Mouse (Mus musculus): Measurements from ENCODE around the gene Gucy2g.

Gene Gucy2g

DNA sequence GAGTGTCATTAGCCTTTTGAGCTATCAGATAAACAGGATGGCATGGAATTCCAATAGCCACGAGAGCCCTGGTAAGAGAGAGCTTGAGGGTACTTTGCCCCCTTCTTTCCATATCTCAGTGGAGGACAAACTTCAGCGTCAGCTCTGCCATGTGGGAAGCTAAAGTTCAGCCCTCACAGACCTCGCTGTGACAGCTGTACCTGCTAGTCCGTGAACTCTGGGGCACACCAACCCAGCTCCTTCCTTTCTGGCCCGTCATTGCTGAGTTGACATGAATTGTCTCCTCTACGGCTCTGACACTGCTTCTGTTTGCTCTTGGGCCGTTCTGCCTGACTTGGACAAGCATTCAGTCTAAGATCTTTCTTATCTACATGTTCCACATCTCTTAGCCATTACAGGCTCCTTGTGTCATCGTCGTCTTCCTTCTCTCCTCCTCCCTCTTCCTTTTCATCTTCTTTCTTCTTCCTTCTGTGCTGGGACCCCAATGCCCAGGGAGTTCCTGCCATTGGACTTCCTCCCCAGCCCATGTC lies 7.0 kb upstream of the Gucy2g start:
- no peak for DNase-seq (ENCODE audit: low spot score in 2 of 2)

DNA sequence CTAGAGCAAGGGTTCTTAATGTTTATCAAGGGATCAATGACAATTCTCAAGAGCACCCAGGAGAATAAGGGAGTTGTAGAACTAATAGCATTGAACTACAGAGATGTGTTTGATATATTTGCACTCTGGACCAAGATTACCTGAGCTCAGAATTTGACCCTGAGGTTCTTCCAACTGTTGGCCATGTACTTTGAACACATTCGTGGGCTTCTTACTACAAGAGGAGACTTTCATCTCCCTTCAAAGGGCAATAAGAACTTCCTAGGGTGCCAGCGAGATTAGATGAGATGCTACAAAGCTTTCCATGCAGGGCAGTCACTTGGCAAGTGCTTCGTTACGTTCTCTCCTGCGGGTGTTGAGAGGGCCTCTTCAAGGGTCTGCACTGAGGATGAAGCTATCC lies 6.5 kb upstream of the Gucy2g start:
- no peak for DNase-seq (ENCODE audit: low spot score in 2 of 2)

DNA sequence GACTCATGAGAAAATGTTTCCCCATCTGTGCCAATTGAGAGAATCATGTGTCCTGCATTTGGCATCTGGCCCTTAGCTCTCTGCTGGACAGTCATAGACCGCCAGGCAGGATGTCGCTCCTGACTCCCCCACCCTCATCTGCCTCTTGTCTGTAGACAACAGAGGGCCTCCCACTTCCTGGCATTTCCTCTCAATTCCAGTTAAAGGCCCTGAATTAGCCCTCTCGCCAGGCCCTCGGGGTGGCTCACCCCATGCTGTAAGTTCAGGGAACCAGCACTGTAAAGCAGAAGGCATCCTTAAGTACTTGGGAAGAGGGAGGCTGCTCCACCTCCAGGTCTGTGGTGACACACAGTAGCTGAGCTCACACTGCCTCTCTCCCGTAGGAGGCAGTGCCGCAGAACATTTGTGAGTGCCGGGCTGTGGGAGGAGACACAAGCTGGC lies 3.8 kb upstream of the Gucy2g start:
- peak; percentile 65 to 69 for DNase-seq (ENCODE audit: low spot score in 2 of 2)

DNA sequence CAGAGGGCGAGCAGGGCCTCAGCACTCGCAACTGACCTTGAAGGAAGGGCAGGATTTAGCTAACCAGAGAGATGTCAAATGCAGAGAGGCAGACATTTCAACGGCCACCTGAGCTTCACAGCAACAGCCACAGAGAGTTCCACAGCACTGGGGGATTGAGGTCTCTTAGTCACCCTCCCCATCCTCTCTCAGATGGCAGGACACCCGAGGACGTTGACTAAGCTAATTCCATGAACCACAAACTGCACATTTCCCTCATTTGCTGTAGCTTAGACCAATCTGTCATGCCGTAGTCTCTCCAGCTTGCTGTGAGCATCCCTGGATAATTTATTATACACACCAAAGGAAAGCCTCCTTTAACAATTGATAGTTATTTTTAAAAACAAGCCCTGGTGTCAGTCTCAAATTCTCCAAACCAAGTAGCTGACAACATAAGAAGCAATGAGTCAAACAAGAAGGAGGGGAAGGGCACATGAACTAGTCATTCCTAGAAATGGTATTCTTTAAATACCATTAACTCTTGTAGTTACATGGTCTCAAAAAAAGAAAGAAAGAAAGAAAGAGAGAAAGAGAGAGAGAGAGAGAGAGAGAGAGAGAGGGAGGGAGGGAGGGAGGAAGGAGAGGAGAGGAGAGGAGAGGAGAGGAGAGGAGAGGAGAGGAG lies 1.1 kb downstream of the Gucy2g start:
- DNase-seq (ENCODE audit: low spot score in 2 of 2) = no peak

DNA sequence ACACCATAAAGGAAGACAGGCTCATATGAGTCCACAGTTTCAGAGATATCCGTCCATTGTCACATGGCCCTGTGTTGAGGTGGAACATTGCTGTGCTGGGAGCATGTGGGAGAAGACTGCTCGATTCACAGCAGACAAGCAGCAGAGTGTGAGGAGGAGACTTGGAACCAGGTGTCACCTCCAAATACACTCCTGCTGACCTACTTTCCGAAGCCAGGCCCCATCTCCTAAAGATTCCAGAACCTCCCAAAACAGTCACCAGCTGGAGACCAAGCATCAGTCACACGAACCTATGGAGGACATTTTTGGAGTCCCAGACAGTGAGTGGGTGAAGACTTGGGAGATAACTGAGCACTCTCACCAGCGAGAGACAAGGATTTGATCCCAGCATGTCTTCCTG lies 4.5 kb downstream of the Gucy2g start:
- peak; percentile 23 for DNase-seq (ENCODE audit: low spot score in 2 of 2)

DNA sequence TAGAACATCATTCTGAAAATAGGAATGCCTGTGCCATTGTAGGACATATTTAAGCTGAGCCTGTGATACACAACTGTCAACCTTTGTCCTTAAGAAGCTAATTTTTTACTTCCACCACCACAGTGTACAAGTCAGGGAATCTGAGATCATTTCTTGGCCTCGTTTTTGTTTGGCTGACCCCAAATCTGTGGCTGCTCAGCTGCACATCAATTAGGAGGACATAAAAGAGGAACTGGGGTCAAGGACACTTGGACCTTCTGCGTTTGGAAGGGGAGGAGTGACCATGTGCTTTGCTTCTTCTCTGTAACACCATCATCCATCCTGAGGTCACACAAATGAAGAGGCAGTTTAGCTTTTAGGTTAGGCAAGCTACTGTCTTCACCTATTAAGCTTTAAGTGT lies 5.0 kb downstream of the Gucy2g start:
- no peak for DNase-seq (ENCODE audit: low spot score in 2 of 2)

DNA sequence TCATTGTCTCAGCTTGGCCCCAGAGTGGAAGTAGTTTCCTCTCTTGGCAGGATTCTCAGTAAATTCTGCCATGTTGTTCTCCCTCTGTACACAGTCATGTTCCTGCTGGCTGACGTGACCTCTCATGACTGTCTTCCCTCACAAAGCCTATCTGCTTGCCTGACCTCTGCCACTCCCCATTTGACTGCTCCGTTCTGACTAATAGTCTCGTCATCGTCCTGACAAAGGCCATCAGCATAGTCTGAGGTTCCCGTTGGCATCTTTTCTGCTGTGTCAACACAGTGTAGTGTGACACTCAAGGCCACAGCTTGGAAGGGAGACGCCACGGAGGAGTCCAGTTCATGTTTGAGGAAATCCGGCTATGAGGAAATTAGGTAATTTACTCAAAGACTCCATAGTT lies 8.9 kb downstream of the Gucy2g start:
- no peak for DNase-seq (ENCODE audit: low spot score in 2 of 2)

DNA sequence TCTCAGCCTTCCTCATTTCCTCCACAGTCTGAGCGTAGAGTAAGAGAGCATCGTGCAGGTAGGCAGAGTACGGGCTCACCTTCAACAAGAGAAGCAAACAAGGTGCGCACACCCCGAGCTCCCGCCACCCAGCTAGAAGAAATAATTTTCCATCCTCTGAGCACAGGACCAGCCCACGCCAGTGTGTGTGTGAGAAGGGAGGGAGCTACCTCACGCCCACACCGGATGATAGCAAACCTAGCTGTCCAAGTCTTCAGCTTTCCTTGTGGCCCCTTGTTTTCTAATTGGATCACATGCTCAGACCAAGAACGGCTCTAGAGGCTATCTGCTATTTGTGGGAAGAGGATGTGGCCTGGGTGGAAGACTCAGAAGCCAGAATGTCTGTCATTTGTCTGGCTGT lies 10.0 kb downstream of the Gucy2g start:
- peak; percentile 48 for DNase-seq (ENCODE audit: low spot score in 2 of 2)

DNA sequence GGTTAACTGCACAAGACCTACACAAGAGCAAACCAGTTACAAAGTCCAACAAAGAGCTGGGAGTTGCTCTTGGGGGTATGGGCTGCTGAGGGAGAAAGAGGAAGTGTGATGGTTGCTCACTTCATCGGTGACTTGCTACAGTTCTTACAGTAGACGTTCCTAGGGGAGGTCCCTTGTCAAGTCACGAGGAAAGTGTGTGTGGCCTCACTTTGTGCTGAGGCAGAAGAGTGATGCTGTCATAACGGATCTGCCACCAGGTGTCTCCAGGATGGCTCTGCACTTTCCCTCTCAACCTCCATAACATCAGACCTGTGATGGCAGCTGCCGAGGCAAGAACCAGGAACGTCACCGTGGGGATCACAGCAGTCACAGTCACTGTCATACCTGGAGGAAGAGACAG lies 13.9 kb downstream of the Gucy2g start:
- no peak for DNase-seq (ENCODE audit: low spot score in 2 of 2)

DNA sequence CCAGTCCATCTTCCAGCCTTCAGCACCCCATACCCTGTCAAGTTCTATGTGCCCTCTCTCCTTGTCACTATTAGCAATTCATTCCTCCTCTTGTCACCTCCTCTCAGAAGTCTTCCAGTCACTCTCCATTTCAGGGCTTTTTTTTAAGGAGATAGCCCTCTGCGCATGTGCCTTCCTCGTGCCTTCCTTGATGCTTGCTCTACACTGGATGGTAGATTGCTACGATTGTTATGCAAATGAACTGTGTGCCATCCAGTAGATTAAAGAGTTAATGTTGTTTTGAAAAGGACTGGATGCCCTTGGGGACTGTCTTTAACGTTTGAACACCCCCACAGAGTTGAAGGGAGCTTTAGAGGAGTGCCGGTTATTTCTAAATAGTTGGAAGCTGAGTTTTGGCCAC lies 14.4 kb downstream of the Gucy2g start:
- DNase-seq (ENCODE audit: low spot score in 2 of 2) = no peak

DNA sequence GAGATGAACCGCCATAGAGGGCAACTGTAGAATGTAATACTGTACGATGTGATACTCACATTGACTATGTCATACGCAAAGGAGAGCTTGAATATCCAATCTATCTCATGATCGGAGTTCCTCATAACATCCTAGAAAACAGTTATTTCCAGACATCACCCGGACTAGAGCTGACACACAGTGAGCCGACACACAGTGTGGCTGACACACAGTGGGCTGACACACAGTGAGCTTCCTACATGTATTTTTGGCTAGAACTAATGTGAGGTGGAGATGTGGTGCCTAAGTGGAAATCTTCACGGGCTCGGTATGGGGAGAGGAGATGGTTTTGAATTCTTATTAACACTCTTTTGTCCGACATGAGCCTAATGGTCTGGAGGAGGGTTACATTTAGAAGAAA lies 18.8 kb downstream of the Gucy2g start:
- DNase-seq (ENCODE audit: low spot score in 2 of 2) = no peak

DNA sequence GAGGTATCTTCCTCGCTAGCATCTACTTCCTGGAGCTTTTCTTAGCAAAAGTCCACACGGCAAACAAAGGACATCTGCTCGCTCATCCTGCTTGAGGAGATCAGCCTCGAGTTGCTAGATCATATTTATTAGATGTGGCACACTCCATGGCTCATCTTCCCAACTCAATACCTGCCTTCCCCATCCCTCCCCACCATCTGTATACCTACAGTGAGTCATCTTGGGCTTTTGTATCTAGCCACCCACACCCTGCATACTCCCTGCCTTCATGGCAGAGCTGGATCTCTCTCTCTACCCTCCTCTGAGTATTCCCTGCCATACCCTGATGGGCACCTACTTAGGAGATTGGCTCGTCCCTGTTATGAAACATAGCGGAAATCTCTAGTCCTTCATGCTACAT lies 19.8 kb downstream of the Gucy2g start:
- peak; percentile 56 to 66 for DNase-seq (ENCODE audit: low spot score in 2 of 2)

DNA sequence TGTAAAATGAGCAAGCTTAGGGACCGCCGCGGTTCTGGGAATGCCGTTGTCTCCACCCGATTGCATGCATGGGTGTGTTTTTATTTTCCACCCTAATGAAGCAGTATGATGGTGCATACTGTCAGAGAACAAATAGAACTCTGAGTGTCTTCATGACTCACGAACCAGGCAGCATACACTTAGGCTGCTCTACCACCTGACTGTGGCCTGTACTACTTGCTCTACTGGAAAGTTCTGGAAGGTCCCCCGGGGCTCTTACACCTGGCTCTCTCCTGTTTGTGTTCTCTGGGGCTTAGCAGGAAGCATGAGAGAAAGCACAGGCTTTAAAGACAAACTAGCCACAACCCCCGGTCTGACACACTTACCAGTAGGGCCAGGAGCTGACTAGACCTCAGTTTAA lies 21.7 kb downstream of the Gucy2g start:
- no peak for DNase-seq (ENCODE audit: low spot score in 2 of 2)

DNA sequence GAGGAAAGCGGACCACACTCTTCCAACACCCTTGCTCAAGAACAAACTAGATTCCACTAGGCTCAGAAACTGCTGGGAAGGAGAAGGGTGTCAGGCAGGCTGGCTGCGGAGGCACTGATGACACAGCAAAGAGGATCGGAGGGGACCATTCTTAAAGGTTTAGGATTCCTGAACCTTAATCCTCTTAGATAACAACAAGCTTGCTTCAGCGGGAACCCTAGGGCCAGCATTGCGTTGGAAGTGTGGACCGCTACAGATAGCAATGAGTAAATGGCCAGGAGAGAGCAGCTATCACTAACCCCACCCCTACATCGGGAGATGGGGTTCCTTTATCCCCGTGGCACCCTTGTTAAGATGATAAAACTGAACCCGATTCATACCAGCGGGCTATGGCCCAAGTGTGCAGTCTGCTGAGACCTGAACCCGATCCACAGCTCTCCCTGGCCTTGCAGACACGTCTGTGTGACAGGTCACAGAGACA lies 22.3 kb downstream of the Gucy2g start:
- no peak for DNase-seq (ENCODE audit: low spot score in 2 of 2)

DNA sequence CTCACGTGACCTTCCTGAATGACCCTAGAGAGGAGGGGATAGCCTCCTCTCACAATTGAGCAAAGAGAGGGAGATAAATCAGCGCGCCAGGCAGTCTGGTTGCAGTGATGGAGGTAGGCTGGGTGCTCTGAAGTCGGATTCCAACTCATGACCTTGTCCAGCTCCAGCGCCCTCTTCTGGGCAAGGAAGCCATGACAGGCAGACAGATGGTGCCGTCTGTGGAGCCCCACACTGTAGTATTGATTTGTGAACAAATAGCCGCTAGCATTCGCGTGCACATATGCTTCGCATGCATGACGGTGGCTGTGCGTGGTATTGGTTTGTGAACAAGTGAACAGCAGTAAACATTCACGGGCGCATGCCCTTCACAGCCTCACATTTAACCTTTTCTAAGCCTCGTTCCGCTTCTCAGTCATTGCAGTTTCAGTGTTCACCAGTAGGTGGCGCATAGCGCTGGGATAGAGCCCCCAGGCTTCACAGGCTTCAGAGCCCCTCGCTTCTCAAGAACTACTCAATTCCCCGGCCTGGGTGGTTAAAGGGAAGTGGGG lies 22.8 kb downstream of the Gucy2g start:
- peak; percentile 88 to 89 for DNase-seq (ENCODE audit: low spot score in 2 of 2)

DNA sequence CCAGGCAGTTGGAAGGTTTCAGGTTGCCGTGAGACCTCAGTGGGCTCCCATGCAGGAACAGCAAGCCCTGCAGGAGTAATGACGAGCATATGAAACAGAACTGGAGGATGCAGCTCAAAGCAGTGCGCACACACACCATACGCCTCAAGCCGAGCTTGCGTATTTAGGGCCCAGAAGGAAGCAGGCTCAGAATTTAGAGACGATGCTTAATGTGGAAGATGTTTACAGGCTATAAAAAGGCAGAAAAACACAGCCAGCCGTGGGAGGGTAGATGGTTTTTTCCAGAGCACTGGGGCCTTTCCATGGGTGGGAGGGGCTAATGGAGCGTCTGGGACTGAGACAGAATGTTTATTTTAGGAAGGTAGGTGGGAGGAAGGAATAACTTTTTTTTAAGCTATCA lies 23.7 kb downstream of the Gucy2g start:
- DNase-seq (ENCODE audit: low spot score in 2 of 2) = peak; percentile 74 to 83

DNA sequence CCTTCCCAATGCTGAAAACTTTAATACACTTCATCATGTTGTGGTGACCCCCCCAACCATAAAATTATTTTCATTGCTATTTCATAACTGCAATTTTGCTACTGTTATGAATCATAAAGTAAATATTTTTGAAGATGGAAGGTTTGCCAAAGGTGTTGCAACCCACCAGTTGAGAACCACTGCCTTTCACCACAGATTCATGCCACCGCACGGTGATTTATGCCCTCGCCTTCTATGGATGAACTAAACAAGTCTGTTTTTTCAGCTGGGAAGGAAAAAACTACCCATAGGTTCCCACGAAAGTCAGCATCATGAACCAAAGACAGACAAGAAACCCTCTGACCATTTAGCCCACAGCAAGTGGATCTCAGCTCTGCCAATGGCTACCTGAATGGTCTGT lies 24.2 kb downstream of the Gucy2g start:
- DNase-seq (ENCODE audit: low spot score in 2 of 2) = no peak

DNA sequence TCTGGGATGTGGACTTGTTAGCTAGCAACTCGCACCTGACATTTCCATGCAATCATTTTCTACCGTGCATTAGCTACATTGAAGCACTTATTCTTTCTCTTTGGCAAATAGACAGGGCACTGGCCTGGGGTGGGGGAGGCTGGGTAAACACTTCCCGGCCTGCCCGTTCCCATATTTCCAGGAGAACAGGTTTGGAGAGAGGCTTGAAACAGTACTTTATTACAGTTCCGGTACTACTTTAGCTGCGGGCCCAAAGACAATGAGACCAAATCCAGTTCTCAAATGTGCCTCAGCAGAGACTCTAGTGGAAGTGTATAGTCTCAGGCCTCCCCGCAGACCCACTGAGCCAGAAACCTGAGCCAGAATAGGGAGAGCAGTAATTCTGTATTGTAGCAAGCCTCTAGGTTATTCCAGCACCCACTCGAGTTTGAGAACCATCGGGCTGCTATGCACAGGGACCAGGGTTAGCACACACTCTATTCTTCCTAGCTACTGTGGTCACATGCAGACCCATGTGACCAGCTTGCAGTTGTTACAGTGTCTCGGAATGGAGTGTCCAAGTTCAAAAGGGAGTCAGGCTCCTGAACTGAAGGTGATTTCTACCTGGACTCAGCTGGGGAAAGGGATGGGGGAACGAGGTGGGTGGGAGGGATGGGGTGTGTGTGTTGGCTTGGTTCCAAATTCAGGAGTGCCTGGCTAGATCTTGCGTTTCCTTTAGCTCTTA lies 27.3 kb downstream of the Gucy2g start:
- peak; percentile 34 to 43 for DNase-seq (ENCODE audit: low spot score in 2 of 2)

DNA sequence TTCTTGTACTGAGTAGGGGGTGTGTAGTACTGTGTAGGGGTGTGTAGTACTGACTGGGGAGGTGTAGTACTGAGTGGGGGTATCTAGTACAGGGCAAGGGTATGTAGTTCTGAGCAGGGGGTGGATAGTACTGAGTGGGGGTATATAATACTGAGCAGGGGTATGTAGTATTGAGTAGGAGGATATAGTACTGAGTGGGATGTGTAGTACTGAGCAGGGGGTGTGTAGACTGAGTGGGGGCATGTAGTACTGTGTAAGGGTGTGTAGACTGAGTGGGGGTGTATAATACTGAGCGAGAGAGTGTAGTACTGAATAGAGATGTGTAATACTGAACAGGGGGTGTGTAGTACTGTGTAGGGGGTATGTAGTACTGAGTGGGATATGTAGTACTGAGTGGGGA lies 29.3 kb downstream of the Gucy2g start:
- no peak for DNase-seq (ENCODE audit: low spot score in 2 of 2)

DNA sequence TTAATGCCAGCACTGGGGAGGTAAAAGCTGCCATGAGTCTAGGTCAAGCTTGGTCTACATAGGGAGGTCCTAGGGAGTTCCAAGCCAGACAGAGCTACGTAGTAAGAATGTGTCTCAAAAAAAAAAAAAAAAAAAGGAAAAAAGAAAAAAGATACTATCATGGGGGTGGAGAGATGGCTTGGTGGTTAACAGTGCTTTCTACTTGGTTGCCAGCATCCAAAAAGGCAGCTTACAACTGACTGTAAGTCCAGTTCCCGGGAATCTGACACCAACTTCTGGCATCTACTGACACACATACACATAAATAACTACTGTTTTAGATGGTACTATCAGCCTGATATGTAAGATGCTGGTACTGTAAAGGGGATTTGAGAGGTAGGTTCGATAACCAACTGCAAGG lies 32.0 kb downstream of the Gucy2g start:
- DNase-seq (ENCODE audit: low spot score in 2 of 2) = no peak

DNA sequence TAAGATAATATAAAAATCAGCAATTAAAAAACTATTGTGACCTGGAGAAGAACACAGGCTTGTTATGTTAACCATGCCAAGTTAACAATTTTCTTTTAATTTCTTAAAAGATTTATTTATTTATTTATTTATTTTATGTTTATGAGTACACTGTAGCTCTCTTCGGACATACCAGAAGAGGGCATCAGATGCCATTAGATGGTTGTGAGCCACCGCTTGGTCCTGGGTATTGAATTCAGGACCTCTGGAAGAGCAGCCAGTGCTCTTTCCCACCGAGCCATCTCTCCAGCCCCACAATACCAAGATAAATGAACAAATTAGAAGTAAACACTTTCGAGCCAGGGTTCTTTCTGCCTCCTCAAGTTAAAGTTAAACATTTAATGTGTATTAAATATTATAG lies 32.4 kb downstream of the Gucy2g start:
- DNase-seq (ENCODE audit: low spot score in 2 of 2) = no peak

DNA sequence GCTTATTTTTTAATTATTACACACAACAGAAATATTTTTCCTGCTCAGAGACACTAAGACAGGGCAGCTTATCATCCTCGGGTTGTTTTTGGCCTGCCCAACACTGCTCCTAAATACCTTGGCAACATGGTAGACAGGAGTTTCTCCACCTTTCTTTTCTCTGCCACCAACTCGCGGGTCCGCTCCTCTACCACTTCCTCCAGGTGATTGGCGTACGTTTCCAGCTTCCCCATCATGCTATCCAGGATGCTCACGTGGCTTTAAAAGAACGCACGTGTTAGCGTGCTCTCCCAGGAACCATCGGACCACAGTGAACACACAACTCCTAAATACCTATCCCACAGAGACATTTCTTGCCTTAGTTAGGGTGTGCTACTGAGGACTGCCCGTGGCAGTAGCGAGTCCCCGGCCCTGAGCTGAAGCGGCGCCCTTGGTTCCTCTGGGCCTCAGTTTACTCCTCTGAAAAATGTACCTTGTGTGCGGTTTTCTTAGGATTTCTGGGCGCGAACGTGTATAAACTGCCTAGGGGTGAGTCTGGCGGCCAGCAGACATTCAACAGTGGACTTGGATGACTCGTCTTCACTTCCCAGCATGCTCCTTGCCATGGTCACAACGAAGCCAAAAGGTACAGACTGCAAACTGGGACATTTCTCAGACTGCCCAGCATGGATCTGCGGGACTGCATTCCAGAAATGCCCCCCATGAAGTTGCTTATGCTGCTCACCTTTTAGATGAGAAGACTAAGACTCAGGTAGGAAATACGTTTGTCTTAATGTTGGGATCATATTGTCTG lies 33.1 kb downstream of the Gucy2g start:
- DNase-seq (ENCODE audit: low spot score in 2 of 2) = no peak
